Mouse (Mus musculus) stomach, embryonic 14.5 days (tissue): Measurements from ENCODE around the gene Mettl7a3. TPM values are rescaled to one million over a fixed set of nuclear protein-coding genes. Genes with fewer than 3 reads are reported as not detected.

Experiments
- ATAC-seq: fragments of 200-750 bp; cut with Nextera tagmentation; 2 replicates; pipeline ENCODE4 v1.8.0; 2017; ENCODE audit warnings: low read depth, moderate TSS enrichment; ENCODE audit not compliant: insufficient number of reproducible peaks, insufficient read depth, low FRiP score
- H3K27ac ChIP-seq: fragments of 300-500 bp; sonication (generic); 2 replicates; pipeline ENCODE4 v1.5.1; 2014; ENCODE audit warnings: mild to moderate bottlenecking, low read length, moderate library complexity, mixed read lengths
- H3K27me3 ChIP-seq: fragments of 300-500 bp; sonication (generic); 2 replicates; pipeline ENCODE4 v1.6.1; 2014; ENCODE audit warnings: low read length, control low read depth, mixed read lengths; ENCODE audit not compliant: control insufficient read depth, insufficient read depth
- H3K36me3 ChIP-seq: fragments of 300-500 bp; sonication (generic); 2 replicates; pipeline ENCODE4 v1.6.1; 2014; ENCODE audit warnings: mild to moderate bottlenecking, control low read depth, low read length, moderate library complexity, mixed read lengths; ENCODE audit not compliant: control insufficient read depth, insufficient read depth
- H3K4me1 ChIP-seq: fragments of 300-500 bp; sonication (generic); 2 replicates; pipeline ENCODE4 v1.6.1; 2014; ENCODE audit warnings: low read length, control low read depth, mixed read lengths; ENCODE audit not compliant: control insufficient read depth, insufficient read depth
- H3K4me2 ChIP-seq: fragments of 300-500 bp; sonication (generic); replicated peaks from 2 replicates; pipeline ENCODE4 v1.6.1; 2014; ENCODE audit warnings: low read depth, low read length, control low read depth
- H3K4me3 ChIP-seq: fragments of 300-500 bp; sonication (generic); 2 replicates; pipeline ENCODE4 v1.5.1; 2014; ENCODE audit warnings: low read depth, low read length, control low read depth
- H3K9ac ChIP-seq: fragments of 300-500 bp; sonication (generic); replicated peaks from 2 replicates; pipeline ENCODE4 v1.6.1; 2014; ENCODE audit warnings: low read depth, mild to moderate bottlenecking, control low read depth, low read length, moderate library complexity, mixed read lengths
- H3K9me3 ChIP-seq: fragments of 300-500 bp; sonication (generic); 2 replicates; pipeline ENCODE4 v1.6.1; 2016; ENCODE audit warnings: low read depth, low read length, control low read depth; ENCODE audit not compliant: control insufficient read depth
- WGBS: fragments of 180-500 bp; shearing (Covaris S2); extraction: QIAGEN DNeasy Blood & Tissue Kit; methylation state at CpG from one replicate; pipeline ENCODE4 v1.1.7; 2014; 5-methylcytosine and 5-hydroxymethylcytosine counted together
- polyA plus RNA-seq: library from polyadenylated mRNA; unstranded; fragments of >200 nt; fragmentation: Nextera tagmentation; extraction: Ambion mirVana; gene quantifications from 2 replicates; pipeline ENCODE4 v1.2.1, GENCODE M21; 2014

Gene Mettl7a3
- polyA plus RNA-seq, 1 experiment from 2014 or later = not detected

DNA sequence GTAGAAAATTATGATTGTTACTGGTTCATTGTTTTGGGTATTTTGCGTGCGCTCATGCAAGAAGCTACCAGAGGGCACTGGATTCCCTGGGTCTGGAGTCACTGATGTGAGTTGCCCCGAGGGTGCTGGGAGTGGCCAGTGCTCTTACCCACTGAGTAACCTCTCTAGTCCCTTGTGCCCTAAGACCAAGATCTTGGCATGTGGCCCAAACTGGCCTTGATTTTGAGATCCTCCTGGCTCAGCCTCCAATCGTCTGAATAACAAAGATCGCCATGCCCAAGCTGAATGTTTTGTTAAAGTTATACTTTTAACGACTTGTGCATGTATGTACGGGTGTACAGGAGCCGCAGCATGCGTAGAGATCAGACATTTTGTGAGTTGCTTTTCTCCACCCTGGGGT, 51.0 kb downstream of the Mettl7a3 start:
- Histone ChIP-seq H3K9me3 (no peaks in the 10 kb centered on the region), H3K36me3 (no peaks in the 10 kb centered on the region), H3K27me3 (no peaks in the 10 kb centered on the region), H3K9ac (no peak overlapping the region), H3K27ac (no peak overlapping the region), H3K4me2 (no peak overlapping the region), H3K4me3 (no peak overlapping the region), H3K4me1 (no peaks in the 10 kb centered on the region)
- 91% methylated on average over 9 of the region's 9 CpGs for WGBS
- ATAC-seq = no peak

DNA sequence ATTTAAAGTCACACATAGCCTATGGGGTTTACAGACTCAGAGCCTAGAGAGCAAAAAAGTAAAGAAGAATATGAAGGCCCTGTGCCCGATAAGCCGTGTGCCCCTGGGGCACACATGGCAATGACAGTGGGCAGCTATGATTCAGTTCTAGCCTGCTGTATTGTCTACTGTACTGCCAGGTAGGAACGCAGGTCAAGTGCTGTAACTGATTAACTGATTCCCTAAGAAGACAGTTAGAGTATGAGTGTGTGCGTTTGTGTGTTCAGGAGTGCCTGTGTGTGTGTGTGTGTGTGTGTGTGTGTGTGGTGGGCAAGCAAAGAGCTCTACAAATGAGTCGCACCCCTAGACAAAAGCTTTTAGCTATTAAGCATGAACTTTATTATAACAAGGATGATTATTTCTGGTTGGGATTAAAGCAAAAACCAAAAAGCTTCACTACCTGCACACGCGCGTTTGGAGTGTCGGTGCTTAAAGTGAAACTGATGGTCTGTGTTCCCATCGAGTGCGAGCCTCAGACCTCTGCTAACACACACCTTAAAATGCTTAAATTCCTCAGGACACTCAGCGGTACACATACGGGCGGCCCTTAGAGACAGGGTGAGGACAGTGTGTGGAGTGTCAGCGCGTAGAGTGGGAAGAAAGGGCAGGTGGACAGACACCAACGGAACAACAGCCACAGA, 53.0 kb downstream of the Mettl7a3 start:
- no peak for ATAC-seq

DNA sequence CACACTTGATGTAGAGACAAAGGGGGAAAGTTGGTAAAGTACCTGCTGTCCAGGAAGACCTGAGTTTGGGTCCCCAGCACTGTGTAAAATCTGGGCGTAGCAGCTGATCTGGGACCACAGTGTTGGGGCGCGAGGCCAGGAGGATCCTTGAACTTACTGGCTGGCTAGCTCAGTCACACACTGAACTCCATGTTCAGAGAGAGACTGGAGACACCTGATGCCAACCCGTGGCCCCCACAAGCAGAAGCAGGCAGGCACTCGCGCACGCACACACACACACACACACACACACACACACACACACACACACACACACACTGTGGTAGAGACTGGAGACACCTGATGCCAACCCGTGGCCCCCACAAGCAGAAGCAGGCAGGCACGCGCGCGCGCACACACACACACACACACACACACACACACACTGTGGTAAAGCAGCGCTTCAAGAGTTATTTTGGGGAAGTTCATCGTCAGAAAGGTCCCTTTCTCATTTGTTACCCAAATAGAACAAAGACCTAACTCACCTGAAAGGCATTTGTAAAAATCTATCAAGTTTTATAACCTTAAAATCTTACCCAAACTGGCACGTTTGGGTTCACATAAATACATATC, 53.6 kb downstream of the Mettl7a3 start:
- no peak for ATAC-seq
- no peak overlapping the region for H3K4me3 ChIP-seq
- no peak overlapping the region for H3K9ac ChIP-seq
- no peak overlapping the region for H3K27ac ChIP-seq
- H3K36me3 ChIP-seq = no peaks in the 10 kb centered on the region
- no peaks in the 10 kb centered on the region for H3K27me3 ChIP-seq
- H3K4me2 ChIP-seq = no peak overlapping the region
- H3K4me1 ChIP-seq = no peaks in the 10 kb centered on the region
- WGBS = 78% methylated on average over 16 of the region's 16 CpGs
- no peaks in the 10 kb centered on the region for H3K9me3 ChIP-seq

More for the DNA sequence above, 53.0 kb downstream of the Mettl7a3 start:
- H3K36me3 ChIP-seq = no peaks in the 10 kb centered on the region
- 83% methylated on average over 17 of the region's 17 CpGs for WGBS
- H3K9ac ChIP-seq = no peak overlapping the region
- H3K4me3 ChIP-seq = no peak overlapping the region
- no peaks in the 10 kb centered on the region for H3K4me1 ChIP-seq
- H3K27me3 ChIP-seq = no peaks in the 10 kb centered on the region
- H3K27ac ChIP-seq = no peak overlapping the region
- no peak overlapping the region for H3K4me2 ChIP-seq
- no peaks in the 10 kb centered on the region for H3K9me3 ChIP-seq

DNA sequence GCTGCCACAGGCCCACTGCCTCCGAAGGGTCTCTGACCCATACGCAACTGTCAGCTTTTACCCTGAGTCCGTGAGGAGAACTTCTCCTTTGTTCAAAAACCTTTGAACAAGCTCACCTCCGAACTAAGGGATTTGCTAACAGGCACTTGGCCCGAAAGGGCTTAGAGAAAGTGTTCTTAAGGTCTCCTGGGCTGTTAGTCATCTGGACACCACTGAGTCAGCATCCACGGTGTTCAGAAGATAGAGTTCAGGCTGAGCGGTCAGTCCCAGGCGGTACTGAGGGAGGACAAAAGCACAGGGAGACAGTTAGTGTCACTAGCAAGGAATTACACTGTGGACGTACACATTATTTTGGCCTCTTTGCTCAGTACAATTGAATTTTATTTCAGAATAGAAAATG, 54.2 kb downstream of the Mettl7a3 start:
- no peak overlapping the region for H3K27ac ChIP-seq
- no peaks in the 10 kb centered on the region for H3K27me3 ChIP-seq
- H3K4me2 ChIP-seq = no peak overlapping the region
- 55% methylated on average over 9 of the region's 9 CpGs for WGBS
- no peak for ATAC-seq
- peaks cover 3% of the 10 kb centered on the region; the same call in 1 of the 2 replicates for H3K36me3 ChIP-seq
- H3K4me1 ChIP-seq = no peaks in the 10 kb centered on the region
- H3K9me3 ChIP-seq = no peaks in the 10 kb centered on the region
- H3K4me3 ChIP-seq = no peak overlapping the region
- H3K9ac ChIP-seq = no peak overlapping the region

Other genes with a start within 250 kb of the Mettl7a3 start
- 52.6 and 53.1 TPM in 2 replicates for gene Atf1, start 107.1 kb upstream of the Mettl7a3 start, polyA plus RNA-seq
- gene Tmprss12, start 54.1 kb upstream of the Mettl7a3 start, polyA plus RNA-seq = 0.17 and 0.25 TPM in 2 replicates
- gene Mettl7a1, start 30.8 kb upstream of the Mettl7a3 start, polyA plus RNA-seq = 7.3 and 9.2 TPM in 2 replicates
- gene Methig1, start 18.2 kb downstream of the Mettl7a3 start, polyA plus RNA-seq = 0.41 TPM in 1 of 2 replicates, not detected in the other
- not detected in 2 replicates for gene Mettl7a2, start 18.3 kb downstream of the Mettl7a3 start, polyA plus RNA-seq
- not detected in 2 replicates for gene Higd1c, start 29.6 kb downstream of the Mettl7a3 start, polyA plus RNA-seq
- not detected in 2 replicates for gene Gm5475, start 87.2 kb downstream of the Mettl7a3 start, polyA plus RNA-seq
- gene Slc11a2, start 90.1 kb downstream of the Mettl7a3 start, polyA plus RNA-seq = 13.5 and 18.2 TPM in 2 replicates
- 29.8 and 30.4 TPM in 2 replicates for gene Letmd1, start 134.1 kb downstream of the Mettl7a3 start, polyA plus RNA-seq
- gene Csrnp2, start 160.6 kb downstream of the Mettl7a3 start, polyA plus RNA-seq = 12.0 and 12.6 TPM in 2 replicates
- gene Tfcp2, start 217.1 kb downstream of the Mettl7a3 start, polyA plus RNA-seq = 26.5 and 30.1 TPM in 2 replicates